Mouse (Mus musculus) stomach, postnatal 0 days (tissue): ENCODE measurements at regions not wholly inside any gene's neighbourhood (a gene's known extent, or its start where the extent isn't known, plus 50 kb on each side); places are given as distances from the start of the nearest gene placed in this dataset.

Experiments
- ATAC-seq: fragments of 200-750 bp; cut with Nextera tagmentation; 2 replicates; pipeline ENCODE4 v1.8.0; 2017; ENCODE audit not compliant: low FRiP score, low TSS enrichment
- DNase-seq: peaks from one replicate; pipeline ENCODE4 v3.0.0-alpha.2; 2016; ENCODE audit warnings: low spot score
- H3K27ac ChIP-seq: fragments of 300-500 bp; sonication (generic); replicated peaks from 2 replicates; pipeline ENCODE4 v1.5.1; 2014; ENCODE audit warnings: mild to moderate bottlenecking, control low read depth
- H3K27me3 ChIP-seq: fragments of 300-500 bp; sonication (generic); 2 replicates; pipeline ENCODE4 v1.6.1; 2014; ENCODE audit warnings: low read length; ENCODE audit not compliant: control insufficient read depth, insufficient read depth
- H3K36me3 ChIP-seq: fragments of 300-500 bp; sonication (generic); 2 replicates; pipeline ENCODE4 v1.6.1; 2014; ENCODE audit warnings: low read length, mixed read lengths; ENCODE audit not compliant: control insufficient read depth, insufficient read depth
- H3K4me1 ChIP-seq: fragments of 300-500 bp; sonication (generic); replicated peaks from 2 replicates; pipeline ENCODE4 v1.6.1; 2014; ENCODE audit warnings: antibody characterized with exemption; ENCODE audit not compliant: control insufficient read depth, insufficient read depth
- H3K4me2 ChIP-seq: fragments of 300-500 bp; sonication (generic); replicated peaks from 2 replicates; pipeline ENCODE4 v1.6.1; 2014; ENCODE audit warnings: low read depth, mild to moderate bottlenecking, control low read depth, moderate library complexity
- H3K4me3 ChIP-seq: fragments of 300-500 bp; sonication (generic); 2 replicates; pipeline ENCODE4 v1.5.1; 2014; ENCODE audit warnings: low read depth, low read length, control low read depth
- H3K9ac ChIP-seq: fragments of 300-500 bp; sonication (generic); 2 replicates; pipeline ENCODE4 v1.6.1; 2014; ENCODE audit warnings: mild to moderate bottlenecking, low read length, control low read depth, mixed read lengths
- H3K9me3 ChIP-seq: fragments of 300-500 bp; sonication (generic); 2 replicates; pipeline ENCODE4 v1.6.1; 2016; ENCODE audit warnings: low read length; ENCODE audit not compliant: control insufficient read depth
- CTCF ChIP-seq: IDR thresholded peaks from 2 replicates; pipeline ENCODE4 v1.5.1; 2016; ENCODE audit warnings: antibody characterized with exemption, low read depth, mild to moderate bottlenecking, moderate library complexity
- EP300 ChIP-seq: optimal IDR thresholded peaks from 2 replicates; pipeline ENCODE3; 2016; ENCODE audit warnings: antibody characterized with exemption
- WGBS: fragments of 180-500 bp; shearing (Covaris S2); extraction: QIAGEN DNeasy Blood & Tissue Kit; methylation state at CpG from one replicate; pipeline ENCODE4 v1.1.7; 2014; 5-methylcytosine and 5-hydroxymethylcytosine counted together

GRCm38 (mm10) chr14:74169131-74169875 is 471.3 kb upstream of the Htr2a start:
- no peak for DNase-seq
- ATAC-seq: no peak
- H3K4me3 ChIP-seq: no peak overlapping the region
- H3K27ac ChIP-seq: no peak overlapping the region
- no peak overlapping the region for H3K4me2 ChIP-seq
- H3K27me3 ChIP-seq: no peaks in the 10 kb centered on the region
- 61% methylated on average over 2 of the region's 2 CpGs for WGBS
- no peak overlapping the region for H3K9ac ChIP-seq
- TF ChIP-seq CTCF (no peak), EP300 (no peak)
- H3K9me3 ChIP-seq: no peaks in the 10 kb centered on the region
- H3K4me1 ChIP-seq: no peaks in the 10 kb centered on the region
- no peaks in the 10 kb centered on the region for H3K36me3 ChIP-seq

GRCm38 (mm10) chr14:74180066-74180465 is 460.6 kb upstream of the Htr2a start:
- Histone ChIP-seq H3K36me3 (no peaks in the 10 kb centered on the region), H3K9me3 (no peaks in the 10 kb centered on the region), H3K4me3 (no peak overlapping the region), H3K9ac (no peak overlapping the region), H3K27ac (no peak overlapping the region), H3K4me1 (no peaks in the 10 kb centered on the region), H3K27me3 (no peaks in the 10 kb centered on the region), H3K4me2 (no peak overlapping the region)
- no peak for DNase-seq
- TF ChIP-seq CTCF (no peak), EP300 (no peak)
- 70% methylated on average over 2 of the region's 2 CpGs for WGBS
- ATAC-seq: no peak

- no peaks in the 10 kb centered on the region for H3K9me3 ChIP-seq
- H3K4me1 ChIP-seq: no peaks in the 10 kb centered on the region
- no peaks in the 10 kb centered on the region for H3K27me3 ChIP-seq
- no peaks in the 10 kb centered on the region for H3K36me3 ChIP-seq
- 85% methylated on average over 4 of the region's 4 CpGs for WGBS
- no peak overlapping the region for H3K27ac ChIP-seq
- TF ChIP-seq CTCF: no peak
- no peak for TF ChIP-seq EP300
- no peak overlapping the region for H3K4me2 ChIP-seq
- DNase-seq (no peak), ATAC-seq (no peak)
- H3K4me3 ChIP-seq: no peak overlapping the region
- H3K9ac ChIP-seq: no peak overlapping the region
Observed at GRCm38 (mm10) chr14:74182996-74183395, 457.6 kb upstream of the Htr2a start.

- H3K27me3 ChIP-seq: no peaks in the 10 kb centered on the region
- no peak overlapping the region for H3K27ac ChIP-seq
- H3K9me3 ChIP-seq: no peaks in the 10 kb centered on the region
- H3K4me1 ChIP-seq: no peaks in the 10 kb centered on the region
- no peak overlapping the region for H3K9ac ChIP-seq
- ATAC-seq: no peak
- H3K36me3 ChIP-seq: no peaks in the 10 kb centered on the region
- H3K4me2 ChIP-seq: no peak overlapping the region
- WGBS: 90% methylated on average over 2 of the region's 2 CpGs
- no peak for DNase-seq
- TF ChIP-seq EP300 (no peak), CTCF (no peak)
- H3K4me3 ChIP-seq: no peak overlapping the region
Observed at GRCm38 (mm10) chr14:74201710-74202109, 438.9 kb upstream of the Htr2a start.

GRCm38 (mm10) chr14:74205011-74205410 is 435.6 kb upstream of the Htr2a start:
- no peak overlapping the region for H3K4me3 ChIP-seq
- no peaks in the 10 kb centered on the region for H3K4me1 ChIP-seq
- H3K4me2 ChIP-seq: no peak overlapping the region
- TF ChIP-seq EP300 (no peak), CTCF (no peak)
- H3K9me3 ChIP-seq: no peaks in the 10 kb centered on the region
- WGBS: 66% methylated on average over 1 of the region's 1 CpGs
- H3K36me3 ChIP-seq: no peaks in the 10 kb centered on the region
- no peak for DNase-seq
- no peaks in the 10 kb centered on the region for H3K27me3 ChIP-seq
- no peak overlapping the region for H3K27ac ChIP-seq
- no peak overlapping the region for H3K9ac ChIP-seq
- no peak for ATAC-seq

- WGBS: 50% methylated on average over 2 of the region's 2 CpGs
- no peak for ATAC-seq
- Histone ChIP-seq H3K27ac (no peak overlapping the region), H3K4me3 (no peak overlapping the region), H3K4me2 (no peak overlapping the region), H3K27me3 (no peaks in the 10 kb centered on the region), H3K4me1 (no peaks in the 10 kb centered on the region), H3K9ac (no peak overlapping the region), H3K36me3 (no peaks in the 10 kb centered on the region), H3K9me3 (no peaks in the 10 kb centered on the region)
- no peak for TF ChIP-seq EP300
- no peak for TF ChIP-seq CTCF
- DNase-seq: no peak
Observed at GRCm38 (mm10) chr14:74217914-74218446, 422.7 kb upstream of the Htr2a start.
